Mouse (Mus musculus): ENCODE results near the gene Ssh2. TPM values are rescaled to one million over a fixed set of nuclear protein-coding genes. Genes with fewer than 3 reads are reported as not detected.

The Ssh2 gene
- polyA plus RNA-seq, 1 experiment from 2014 or later = 13.0 TPM

DNA sequence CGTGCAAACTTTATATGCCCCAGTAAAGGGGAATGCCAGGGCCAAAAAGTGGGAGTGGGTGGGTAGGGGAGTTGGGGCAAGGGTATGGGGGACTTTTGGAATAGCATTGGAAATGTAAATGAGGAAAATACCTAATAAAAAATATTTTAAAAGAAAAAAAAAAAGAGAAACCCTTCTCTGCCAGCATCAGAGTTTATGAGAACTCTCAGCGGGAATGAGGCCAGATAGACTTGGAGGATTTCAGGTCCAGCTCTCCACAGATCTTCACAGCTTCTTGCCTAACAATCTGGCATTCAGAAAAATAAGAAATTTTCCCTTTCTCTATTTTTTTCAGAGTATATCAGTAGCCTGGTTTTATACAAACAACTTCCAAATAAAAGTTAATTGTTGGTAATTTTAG is 220.9 kb downstream of the Ssh2 start:
- no peaks in the 10 kb centered on the region for H3K27me3 ChIP-seq (ENCODE audit: control insufficient read depth, insufficient read depth, low read length)
- no peaks in the 10 kb centered on the region for H3K4me1 ChIP-seq (ENCODE audit: control insufficient read depth, insufficient read depth, low read length)
- DNase-seq (ENCODE audit: low spot score, missing footprints) = no peak
- no peak for ATAC-seq (ENCODE audit: low FRiP score)
- H3K9me3 ChIP-seq (ENCODE audit: control insufficient read depth, low read length) = no peaks in the 10 kb centered on the region
- H3K36me3 ChIP-seq (ENCODE audit: control insufficient read depth, insufficient read depth, low read length) = no peaks in the 10 kb centered on the region
- H3K4me3 ChIP-seq (ENCODE audit: low read depth, low read length) = no peak overlapping the region
- no peak overlapping the region for H3K9ac ChIP-seq (ENCODE audit: low read length)
- 91% methylated on average over 2 of the region's 2 CpGs for WGBS
- no peak overlapping the region for H3K4me2 ChIP-seq
- H3K27ac ChIP-seq (ENCODE audit: low read depth, low read length) = no peak overlapping the region

DNA sequence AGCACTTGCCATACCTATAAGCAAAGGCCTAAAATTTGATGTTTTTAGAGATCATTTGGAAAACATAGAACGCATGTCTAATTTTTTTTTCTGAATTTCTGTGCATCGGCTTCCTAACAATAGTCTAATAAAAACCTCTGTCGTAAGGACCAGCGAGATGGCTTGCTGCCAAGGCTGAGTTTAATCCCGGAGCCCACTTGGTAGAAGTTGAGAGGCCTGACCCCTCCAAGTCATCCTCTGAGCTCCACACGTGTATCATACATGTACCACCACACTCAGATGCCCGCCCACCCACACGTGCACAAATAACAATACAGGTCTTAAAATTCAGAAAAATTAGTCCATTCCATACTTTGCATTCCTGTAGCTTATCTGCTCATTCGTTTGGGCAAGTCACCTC is 224.0 kb downstream of the Ssh2 start:
- Histone ChIP-seq H3K9ac (ENCODE audit: low read length) (no peak overlapping the region), H3K4me3 (ENCODE audit: low read depth, low read length) (no peak overlapping the region)
- WGBS = 93% methylated on average over 9 of the region's 9 CpGs

DNA sequence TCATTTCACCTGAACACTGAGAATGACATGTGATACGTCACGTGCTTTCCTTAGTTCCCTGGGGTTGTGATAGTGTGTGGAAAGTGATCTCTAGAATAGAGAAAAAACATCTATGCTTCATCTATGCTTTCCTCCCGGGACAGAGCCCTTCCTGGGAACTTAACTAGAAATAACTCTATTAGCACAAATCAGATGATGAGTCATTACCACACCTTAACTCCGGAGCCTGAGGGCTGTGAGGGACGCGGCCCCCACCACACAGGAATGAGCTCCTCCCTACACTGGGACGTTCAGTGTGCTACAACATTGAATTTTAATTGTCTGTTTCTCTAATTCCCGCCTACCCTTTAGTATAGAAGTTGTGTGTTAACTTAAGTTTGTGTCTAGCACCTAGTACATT is 224.9 kb downstream of the Ssh2 start:
- H3K4me1 ChIP-seq (ENCODE audit: control insufficient read depth, insufficient read depth, low read length) = no peaks in the 10 kb centered on the region
- H3K9ac ChIP-seq (ENCODE audit: low read length) = no peak overlapping the region
- WGBS = 87% methylated on average over 8 of the region's 8 CpGs
- no peaks in the 10 kb centered on the region for H3K27me3 ChIP-seq (ENCODE audit: control insufficient read depth, insufficient read depth, low read length)
- no peak overlapping the region for H3K27ac ChIP-seq (ENCODE audit: low read depth, low read length)
- no peak overlapping the region for H3K4me2 ChIP-seq
- H3K4me3 ChIP-seq (ENCODE audit: low read depth, low read length) = no peak overlapping the region
- DNase-seq (ENCODE audit: low spot score, missing footprints) (no peak), ATAC-seq (ENCODE audit: low FRiP score) (no peak)
- H3K9me3 ChIP-seq (ENCODE audit: control insufficient read depth, low read length) = no peaks in the 10 kb centered on the region
- no peaks in the 10 kb centered on the region for H3K36me3 ChIP-seq (ENCODE audit: control insufficient read depth, insufficient read depth, low read length)

More for the DNA sequence above, 224.0 kb downstream of the Ssh2 start:
- Histone ChIP-seq H3K9me3 (ENCODE audit: control insufficient read depth, low read length) (no peaks in the 10 kb centered on the region), H3K27me3 (ENCODE audit: control insufficient read depth, insufficient read depth, low read length) (no peaks in the 10 kb centered on the region), H3K4me1 (ENCODE audit: control insufficient read depth, insufficient read depth, low read length) (no peaks in the 10 kb centered on the region), H3K27ac (ENCODE audit: low read depth, low read length) (no peak overlapping the region), H3K36me3 (ENCODE audit: control insufficient read depth, insufficient read depth, low read length) (no peaks in the 10 kb centered on the region), H3K4me2 (no peak overlapping the region)
- DNase-seq (ENCODE audit: low spot score, missing footprints) (no peak), ATAC-seq (ENCODE audit: low FRiP score) (no peak)

DNA sequence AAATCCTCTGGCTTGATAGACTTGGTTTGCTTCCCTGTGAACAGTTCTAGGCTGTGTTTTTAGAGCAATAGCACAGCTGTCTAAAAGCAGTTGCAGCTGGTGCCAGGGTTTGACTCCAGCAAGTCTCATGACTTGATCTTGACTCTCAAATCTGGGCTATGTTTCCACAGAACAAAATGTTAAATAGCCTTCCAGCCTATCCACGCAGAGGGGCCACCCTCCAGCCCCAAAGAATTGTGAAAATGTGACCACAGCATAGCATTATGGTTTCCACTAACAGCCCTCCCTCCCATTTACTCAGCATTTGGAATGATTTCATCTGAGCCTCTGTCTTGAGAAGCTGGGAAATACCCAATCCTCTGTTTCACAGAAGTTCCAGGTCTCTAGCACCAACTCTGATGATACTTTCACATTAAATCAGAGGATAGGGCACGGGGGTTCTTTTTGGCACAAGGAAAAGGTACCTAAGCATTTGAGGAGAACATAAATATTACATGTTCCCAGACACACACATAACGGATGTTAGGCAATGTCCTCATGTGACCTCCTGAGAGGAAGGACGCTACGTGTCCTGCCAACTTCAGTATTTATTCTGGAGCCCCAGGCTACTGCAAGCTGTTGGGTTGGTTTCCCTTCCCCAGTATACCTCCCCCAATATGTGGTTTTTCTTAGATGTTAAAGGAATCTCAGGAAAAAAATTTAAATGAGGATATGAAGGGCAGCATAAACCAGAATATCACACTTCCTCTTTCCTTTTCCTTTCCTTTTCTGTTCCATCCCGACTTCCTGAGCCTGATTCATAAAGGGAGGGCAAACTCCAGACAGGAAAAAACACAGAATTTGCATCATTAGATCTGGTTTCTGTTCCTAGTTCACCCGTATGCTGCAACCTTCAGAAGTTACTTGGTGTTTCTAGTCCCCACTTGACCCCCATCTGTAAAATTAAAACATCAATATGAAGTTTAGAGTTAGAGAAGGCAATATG is 226.4 kb downstream of the Ssh2 start:
- no peaks in the 10 kb centered on the region for H3K4me1 ChIP-seq (ENCODE audit: control insufficient read depth, insufficient read depth, low read length)
- H3K27ac ChIP-seq (ENCODE audit: low read depth, low read length) = no peak overlapping the region
- H3K4me3 ChIP-seq (ENCODE audit: low read depth, low read length) = no peak overlapping the region
- 90% methylated on average over 7 of the region's 7 CpGs for WGBS
- no peaks in the 10 kb centered on the region for H3K27me3 ChIP-seq (ENCODE audit: control insufficient read depth, insufficient read depth, low read length)
- H3K36me3 ChIP-seq (ENCODE audit: control insufficient read depth, insufficient read depth, low read length) = no peaks in the 10 kb centered on the region
- no peak overlapping the region for H3K4me2 ChIP-seq
- DNase-seq (ENCODE audit: low spot score, missing footprints) (no peak), ATAC-seq (ENCODE audit: low FRiP score) (no peak)
- no peak overlapping the region for H3K9ac ChIP-seq (ENCODE audit: low read length)
- H3K9me3 ChIP-seq (ENCODE audit: control insufficient read depth, low read length) = no peaks in the 10 kb centered on the region

DNA sequence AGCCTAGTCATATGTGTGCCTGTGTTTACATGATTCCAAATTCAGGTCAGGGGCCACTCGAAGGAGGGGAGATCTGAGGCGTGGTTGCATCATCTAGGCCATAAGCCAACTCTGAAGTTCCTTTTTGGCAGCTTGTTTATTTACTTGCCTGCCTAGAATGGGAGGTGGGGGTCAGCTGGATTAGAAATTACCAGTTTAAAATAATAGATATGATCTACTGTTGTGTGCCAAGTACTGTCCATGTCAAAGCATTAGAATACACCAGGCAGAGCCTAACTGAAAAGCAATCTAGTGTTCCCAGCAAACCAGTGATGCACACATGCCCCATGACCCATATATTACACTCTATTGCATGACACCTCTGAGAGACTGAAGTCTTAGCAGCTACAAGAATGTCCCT is 228.9 kb downstream of the Ssh2 start:
- Histone ChIP-seq H3K4me1 (ENCODE audit: control insufficient read depth, insufficient read depth, low read length) (no peaks in the 10 kb centered on the region), H3K27me3 (ENCODE audit: control insufficient read depth, insufficient read depth, low read length) (no peaks in the 10 kb centered on the region), H3K4me2 (no peak overlapping the region), H3K9me3 (ENCODE audit: control insufficient read depth, low read length) (no peaks in the 10 kb centered on the region), H3K4me3 (ENCODE audit: low read depth, low read length) (no peak overlapping the region), H3K27ac (ENCODE audit: low read depth, low read length) (no peak overlapping the region), H3K9ac (ENCODE audit: low read length) (no peak overlapping the region), H3K36me3 (ENCODE audit: control insufficient read depth, insufficient read depth, low read length) (peaks cover 2% of the 10 kb centered on the region; the same call in 1 of the 2 replicates)
- DNase-seq (ENCODE audit: low spot score, missing footprints) (no peak), ATAC-seq (ENCODE audit: low FRiP score) (no peak)
- WGBS = 80% methylated on average over 2 of the region's 2 CpGs

DNA sequence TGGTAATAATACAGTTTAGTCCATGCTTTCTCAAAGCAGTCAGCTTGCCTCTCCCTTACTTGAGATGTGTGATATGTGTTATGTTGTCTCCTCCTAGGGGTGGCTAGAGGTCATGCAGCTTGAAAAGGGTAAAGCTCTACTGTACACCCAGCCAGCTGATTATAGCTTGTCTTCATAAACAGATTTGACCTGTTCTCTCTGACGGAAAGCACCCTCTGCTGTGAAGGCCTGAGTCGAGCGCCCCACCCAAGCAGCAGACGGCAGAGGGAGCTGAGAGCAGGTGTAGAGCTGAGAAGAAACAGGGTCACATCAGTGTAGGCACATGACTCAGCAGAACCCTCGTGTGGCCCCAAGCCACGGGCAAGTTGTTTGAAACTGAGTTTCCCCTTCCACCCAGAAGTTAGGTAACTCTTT is 230.5 kb downstream of the Ssh2 start:
- DNase-seq (ENCODE audit: low spot score, missing footprints) (no peak), ATAC-seq (ENCODE audit: low FRiP score) (no peak)
- no peak overlapping the region for H3K9ac ChIP-seq (ENCODE audit: low read length)
- no peak overlapping the region for H3K27ac ChIP-seq (ENCODE audit: low read depth, low read length)
- no peak overlapping the region for H3K4me2 ChIP-seq
- no peaks in the 10 kb centered on the region for H3K27me3 ChIP-seq (ENCODE audit: control insufficient read depth, insufficient read depth, low read length)
- no peaks in the 10 kb centered on the region for H3K4me1 ChIP-seq (ENCODE audit: control insufficient read depth, insufficient read depth, low read length)
- 63% methylated on average over 6 of the region's 6 CpGs for WGBS
- peaks cover 5% of the 10 kb centered on the region; the same call in 1 of the 2 replicates for H3K36me3 ChIP-seq (ENCODE audit: control insufficient read depth, insufficient read depth, low read length)
- no peak overlapping the region for H3K4me3 ChIP-seq (ENCODE audit: low read depth, low read length)
- no peaks in the 10 kb centered on the region for H3K9me3 ChIP-seq (ENCODE audit: control insufficient read depth, low read length)

DNA sequence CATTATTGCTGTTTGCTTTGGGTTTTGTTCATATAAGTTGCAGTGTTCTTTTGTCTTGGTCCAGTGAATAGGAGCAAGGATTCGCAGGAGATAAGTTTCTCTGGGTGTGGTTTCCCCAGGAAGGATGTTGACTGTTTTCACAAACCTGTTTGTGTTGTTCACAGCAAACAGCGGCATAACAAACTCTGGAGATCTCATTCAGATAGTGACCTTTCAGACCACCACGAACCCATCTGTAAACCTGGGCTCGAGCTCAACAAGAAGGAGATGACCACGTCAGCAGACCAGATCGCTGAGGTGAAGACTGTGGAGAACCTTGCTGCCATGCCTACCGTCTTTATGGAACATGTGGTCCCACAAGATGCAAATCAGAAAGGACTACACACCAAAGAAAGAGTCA is 233.1 kb downstream of the Ssh2 start:
- Histone ChIP-seq H3K9me3 (ENCODE audit: control insufficient read depth, low read length) (no peaks in the 10 kb centered on the region), H3K4me2 (no peak overlapping the region), H3K9ac (ENCODE audit: low read length) (no peak overlapping the region), H3K36me3 (ENCODE audit: control insufficient read depth, insufficient read depth, low read length) (peaks cover 5% of the 10 kb centered on the region; the same call in 1 of the 2 replicates), H3K27ac (ENCODE audit: low read depth, low read length) (no peak overlapping the region), H3K4me1 (ENCODE audit: control insufficient read depth, insufficient read depth, low read length) (no peaks in the 10 kb centered on the region), H3K4me3 (ENCODE audit: low read depth, low read length) (no peak overlapping the region), H3K27me3 (ENCODE audit: control insufficient read depth, insufficient read depth, low read length) (no peaks in the 10 kb centered on the region)
- DNase-seq (ENCODE audit: low spot score, missing footprints) (no peak), ATAC-seq (ENCODE audit: low FRiP score) (no peak)
- 89% methylated on average over 7 of the region's 7 CpGs for WGBS

DNA sequence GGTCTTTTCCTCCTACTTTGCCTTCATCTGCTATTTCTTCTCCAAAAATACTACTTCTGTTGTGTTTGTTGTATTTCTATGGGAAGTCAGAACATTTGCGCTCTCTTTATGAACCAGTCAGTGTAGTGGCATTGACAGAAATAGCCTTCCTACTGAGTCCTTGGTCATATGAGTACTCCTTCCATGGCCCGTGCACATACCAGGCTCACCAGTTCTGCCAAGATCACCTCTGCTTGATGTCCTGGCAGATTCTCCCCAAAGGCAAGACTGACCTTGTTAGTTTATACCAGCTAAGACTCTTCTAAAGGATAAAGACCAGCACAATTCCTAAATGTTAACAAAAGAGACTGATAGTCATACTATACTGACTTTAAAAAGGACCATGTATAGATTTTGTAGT is 235.6 kb downstream of the Ssh2 start:
- 92% methylated on average over 2 of the region's 2 CpGs for WGBS
- Histone ChIP-seq H3K4me2 (no peak overlapping the region), H3K4me1 (ENCODE audit: control insufficient read depth, insufficient read depth, low read length) (no peaks in the 10 kb centered on the region), H3K36me3 (ENCODE audit: control insufficient read depth, insufficient read depth, low read length) (peaks cover 5% of the 10 kb centered on the region), H3K4me3 (ENCODE audit: low read depth, low read length) (no peak overlapping the region), H3K27me3 (ENCODE audit: control insufficient read depth, insufficient read depth, low read length) (no peaks in the 10 kb centered on the region), H3K27ac (ENCODE audit: low read depth, low read length) (no peak overlapping the region), H3K9me3 (ENCODE audit: control insufficient read depth, low read length) (no peaks in the 10 kb centered on the region), H3K9ac (ENCODE audit: low read length) (no peak overlapping the region)
- ATAC-seq (ENCODE audit: low FRiP score) (no peak), DNase-seq (ENCODE audit: low spot score, missing footprints) (no peak)

DNA sequence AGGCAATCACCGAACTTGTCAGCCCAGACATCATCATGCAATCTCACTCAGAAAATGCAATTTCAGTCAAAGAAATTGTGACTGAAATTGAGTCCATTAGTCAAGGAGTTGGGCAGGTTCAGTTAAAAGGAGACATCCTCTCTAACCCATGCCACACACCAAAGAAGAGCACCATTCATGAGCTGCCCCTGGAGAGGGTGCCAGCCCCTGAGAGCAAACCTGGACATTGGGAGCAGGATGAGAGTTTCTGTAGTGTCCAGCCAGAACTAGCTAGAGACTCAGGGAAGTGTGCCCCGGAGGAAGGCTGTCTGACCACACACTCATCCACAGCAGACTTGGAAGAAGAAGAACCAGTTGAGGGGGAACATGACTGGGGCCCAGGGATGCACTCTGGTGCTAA is 237.3 kb downstream of the Ssh2 start:
- H3K9me3 ChIP-seq (ENCODE audit: control insufficient read depth, low read length) = no peaks in the 10 kb centered on the region
- ATAC-seq (ENCODE audit: low FRiP score) = no peak
- H3K27me3 ChIP-seq (ENCODE audit: control insufficient read depth, insufficient read depth, low read length) = no peaks in the 10 kb centered on the region
- no peaks in the 10 kb centered on the region for H3K4me1 ChIP-seq (ENCODE audit: control insufficient read depth, insufficient read depth, low read length)
- H3K4me3 ChIP-seq (ENCODE audit: low read depth, low read length) = no peak overlapping the region
- no peak overlapping the region for H3K4me2 ChIP-seq
- DNase-seq (ENCODE audit: low spot score, missing footprints) = no peak
- 91% methylated on average over 2 of the region's 2 CpGs for WGBS
- no peak overlapping the region for H3K27ac ChIP-seq (ENCODE audit: low read depth, low read length)
- H3K9ac ChIP-seq (ENCODE audit: low read length) = no peak overlapping the region
- peaks cover 5% of the 10 kb centered on the region for H3K36me3 ChIP-seq (ENCODE audit: control insufficient read depth, insufficient read depth, low read length)

Data from midbrain, embryonic 11.5 days (tissue).